Mouse (Mus musculus) erythroblast, adult 5-6 weeks (primary cell): ENCODE measurements around the gene Serf2. TPM values are rescaled to one million over a fixed set of nuclear protein-coding genes. Genes with fewer than 3 reads are reported as not detected.
"Not testable (repeated sequence)": the region's sequence is repeated elsewhere in the genome, so short reads cannot be mapped to it uniquely, and the experiment has no call there.

Experiments
- ATAC-seq: replicated peaks from 2 replicates; pipeline ENCODE4 v1.8.0; 2016; ENCODE audit warnings: moderate number of reproducible peaks, mild to moderate bottlenecking, moderate TSS enrichment, inconsistent platforms; ENCODE audit not compliant: poor library complexity, low FRiP score, severe bottlenecking
- total RNA-seq, 2 experiments: library from RNA; stranded (forward) in 1 of 2; stranded (reverse) in 1 of 2; fragments of 150-400 nt in 1 of 2; fragments of 200-764, 138-1000 nt in 1 of 2; gene quantifications; 2 replicates each; pipeline versions ENCODE4 v1.2.3 to v1.2.4; 2015 to 2017; ENCODE audit warnings: low replicate concordance in 2 of 2

The Serf2 gene
- total RNA-seq, 2 experiments from 2014 or later = 40.6 to 50.9 TPM

GRCm38 (mm10) chr2:121445117-121445516 lies 3.9 kb upstream of the Serf2 start:
- no peak for ATAC-seq

GRCm38 (mm10) chr2:121446506-121446905 lies 2.5 kb upstream of the Serf2 start:
- ATAC-seq = no peak

GRCm38 (mm10) chr2:121447006-121447405 lies 2.0 kb upstream of the Serf2 start:
- ATAC-seq = no peak

GRCm38 (mm10) chr2:121448136-121448535 lies 859 bp upstream of the Serf2 start:
- ATAC-seq = no peak

- no peak for ATAC-seq
Observed at GRCm38 (mm10) chr2:121449545-121450011, 583 bp downstream of the Serf2 start.

GRCm38 (mm10) chr2:121450093-121450492 lies 1.1 kb downstream of the Serf2 start:
- ATAC-seq = no peak; the same call in 1 of the 2 replicates

- no peak for ATAC-seq
Observed at GRCm38 (mm10) chr2:121452361-121452760, 3.4 kb downstream of the Serf2 start.

GRCm38 (mm10) chr2:121452990-121453389 lies 4.0 kb downstream of the Serf2 start, which contains the start of gene Hypk:
Gene Hypk, plus strand, starts transcription at chr2:121453290.
- no peak for ATAC-seq

GRCm38 (mm10) chr2:121453917-121454316 lies 4.9 kb downstream of the Serf2 start:
- no peak for ATAC-seq

GRCm38 (mm10) chr2:121455534-121455933 lies 6.5 kb downstream of the Serf2 start:
- ATAC-seq = no peak

- ATAC-seq = peak; percentile 99
Observed at GRCm38 (mm10) chr2:121456692-121457642, 8.0 kb downstream of the Serf2 start, which contains the start of gene Serinc4. Gene Serinc4, minus strand, starts transcription at chr2:121456781.

- no peak for ATAC-seq
Observed at GRCm38 (mm10) chr2:121460071-121460470, 11.1 kb downstream of the Serf2 start.

GRCm38 (mm10) chr2:121468982-121469381 lies 20.0 kb downstream of the Serf2 start:
- 0 out of 2 replicates have a peak, but pooled peaks have one; percentile 26 for ATAC-seq

GRCm38 (mm10) chr2:121472783-121473182 lies 23.8 kb downstream of the Serf2 start:
- not testable (repeated sequence) for ATAC-seq

- ATAC-seq = peak; percentile 98
Observed at GRCm38 (mm10) chr2:121473301-121474179, 24.5 kb downstream of the Serf2 start, which contains the start of gene Mfap1b. Gene Mfap1b, minus strand, starts transcription at chr2:121474067.

- peak; percentile 60 for ATAC-seq
Observed at GRCm38 (mm10) chr2:121474180-121474535, 25.2 kb downstream of the Serf2 start.

- not testable (repeated sequence) for ATAC-seq
Observed at GRCm38 (mm10) chr2:121475306-121475705, 26.3 kb downstream of the Serf2 start.

- no peak for ATAC-seq
Observed at GRCm38 (mm10) chr2:121477491-121478266, 28.7 kb downstream of the Serf2 start.

- ATAC-seq = peak; percentile 77
Observed at GRCm38 (mm10) chr2:121480498-121480897, 31.5 kb downstream of the Serf2 start.
